Mouse (Mus musculus) myocyte (in vitro differentiated cells): ENCODE results near the gene Slc24a3.

ENCODE experiments used
- CEBPB ChIP-seq: IDR thresholded peaks from 2 replicates; pipeline ENCODE4 v1.6.1; 2011; ENCODE audit warnings: mild to moderate bottlenecking, moderate library complexity; ENCODE audit not compliant: poor library complexity, insufficient read depth, severe bottlenecking
- E2F4 ChIP-seq: IDR thresholded peaks from one replicate; pipeline ENCODE4 v1.6.1; 2011; ENCODE audit warnings: mild to moderate bottlenecking, control low read depth, moderate library complexity; ENCODE audit not compliant: insufficient read depth
- MAX ChIP-seq: IDR thresholded peaks from one replicate; pipeline ENCODE4 v1.6.1; 2011; ENCODE audit warnings: low read depth, mild to moderate bottlenecking, control low read depth
- MYOD1 ChIP-seq, 3 experiments: IDR thresholded peaks; one replicate each; pipeline ENCODE4 v1.6.1; 2011; ENCODE audit warnings: control low read depth in 2 of 3, low read depth in 2 of 3, mild to moderate bottlenecking in 2 of 3, moderate library complexity in 1 of 3; ENCODE audit not compliant: insufficient read length in 2 of 3, control insufficient read depth in 1 of 3
- MYOG ChIP-seq, 3 experiments: IDR thresholded peaks; one replicate each; pipeline ENCODE4 v1.6.1; 2011; ENCODE audit warnings: control low read depth in 2 of 3, low read depth in 2 of 3, mild to moderate bottlenecking in 2 of 3; ENCODE audit not compliant: insufficient read length in 2 of 3, control insufficient read depth in 1 of 3, insufficient read depth in 1 of 3
- POLR2A ChIP-seq: IDR thresholded peaks from one replicate; pipeline ENCODE4 v1.6.1; 2011; ENCODE audit warnings: low read depth, mild to moderate bottlenecking, control low read depth, moderate library complexity; ENCODE audit not compliant: insufficient read length
- POLR2AphosphoS2 ChIP-seq: IDR thresholded peaks from one replicate; pipeline ENCODE4 v1.6.1; 2011; ENCODE audit warnings: low read depth, control low read depth; ENCODE audit not compliant: insufficient read length
- TCF12 ChIP-seq: IDR thresholded peaks from one replicate; pipeline ENCODE4 v1.6.1; 2011; ENCODE audit warnings: mild to moderate bottlenecking, control low read depth; ENCODE audit not compliant: poor library complexity, insufficient read depth, severe bottlenecking
- USF1 ChIP-seq: IDR thresholded peaks from one replicate; pipeline ENCODE4 v1.6.1; 2011; ENCODE audit warnings: low read depth, mild to moderate bottlenecking, control low read depth, moderate library complexity

GRCm38 (mm10) chr2:145344521-145344920, 177.0 kb downstream of the Slc24a3 start:
- TF ChIP-seq POLR2A (no peak), POLR2AphosphoS2 (no peak), TCF12 (no peak), MAX (no peak), USF1 (no peak), MYOG (IDR thresholded peaks at IDR 0.05; ENCODE audit: control insufficient read depth in 1 of 3, insufficient read depth in 1 of 3, insufficient read length in 2 of 3, low read depth in 2 of 3) (no peak), E2F4 (no peak), MYOD1 (IDR thresholded peaks at IDR 0.05; ENCODE audit: control insufficient read depth in 1 of 3, insufficient read length in 2 of 3, low read depth in 2 of 3) (no peak), CEBPB (no peak)
